Mouse (Mus musculus): ENCODE measurements around the gene Pdgfra.

The Pdgfra gene

GRCm38 (mm10) chr5:75214520-75214919, 62.4 kb downstream of the Pdgfra start:
- DNase-seq = no peak

- DNase-seq = no peak
Observed at GRCm38 (mm10) chr5:75214929-75215328, 62.8 kb downstream of the Pdgfra start.

- DNase-seq = no peak
Observed at GRCm38 (mm10) chr5:75215678-75216256, 63.7 kb downstream of the Pdgfra start.

- DNase-seq = no peak
Observed at GRCm38 (mm10) chr5:75221610-75222009, 69.5 kb downstream of the Pdgfra start.

- no peak for DNase-seq
Observed at GRCm38 (mm10) chr5:75222491-75223265, 70.6 kb downstream of the Pdgfra start.

- DNase-seq = no peak
Observed at GRCm38 (mm10) chr5:75238363-75238762, 86.3 kb downstream of the Pdgfra start.

- DNase-seq = no peak
Observed at GRCm38 (mm10) chr5:75238928-75239777, 87.1 kb downstream of the Pdgfra start.

GRCm38 (mm10) chr5:75247070-75247740, 95.1 kb downstream of the Pdgfra start:
- DNase-seq = no peak
